Mouse (Mus musculus): ENCODE results near the gene Trmt1l.
"Not testable (repeated sequence)": the region's sequence is repeated elsewhere in the genome, so short reads cannot be mapped to it uniquely, and the experiment has no call there.

DNA sequence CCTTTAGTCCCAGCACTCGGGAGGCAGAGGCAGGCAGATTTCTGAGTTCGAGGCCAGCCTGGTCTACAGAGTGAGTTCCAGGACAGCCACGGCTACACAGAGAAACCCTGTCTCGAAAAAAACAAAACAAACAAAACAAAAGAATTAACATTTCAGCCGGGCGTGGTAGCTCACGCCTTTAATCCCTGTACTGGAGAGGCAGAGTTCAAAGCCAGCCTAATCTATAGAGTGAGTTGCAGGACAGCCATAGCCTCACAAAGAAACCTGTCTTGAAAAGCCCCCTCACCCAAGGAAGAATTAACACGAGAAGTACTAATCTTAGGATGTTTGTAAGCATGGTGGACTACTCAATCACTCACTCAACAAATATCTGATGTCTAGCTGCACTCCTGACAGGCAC, 44.0 kb downstream of the Trmt1l start:
- not testable (repeated sequence) for TF ChIP-seq NRF1 (IDR thresholded peaks at IDR 0.05; ENCODE audit: insufficient read depth, low read depth, low read length, poor library complexity, severe bottlenecking); TCF12 (IDR thresholded peaks at IDR 0.05; ENCODE audit: low read depth, low read length); EP300 (IDR thresholded peaks at IDR 0.05; ENCODE audit: low read depth in 1 of 2, low read length in 2 of 2); POLR2AphosphoS5 (IDR thresholded peaks at IDR 0.05; ENCODE audit: borderline replicate concordance, low read depth, low read length)

Measured in MEL (cell line).